Mouse (Mus musculus) limb, embryonic 15.5 days (tissue): ENCODE measurements at regions not wholly inside any gene's neighbourhood (a gene's known extent, or its start where the extent isn't known, plus 50 kb on each side); places are given as distances from the start of the nearest gene placed in this dataset.

Source experiments
- ATAC-seq: fragments of 200-750 bp; cut with Nextera tagmentation; 2 replicates; pipeline ENCODE4 v1.8.0; 2017; ENCODE audit warnings: low read depth, moderate TSS enrichment; ENCODE audit not compliant: insufficient number of reproducible peaks, low FRiP score, low TSS enrichment
- H3K27ac ChIP-seq: fragments of 300-500 bp; sonication (generic); 2 replicates; pipeline ENCODE4 v1.5.1; 2015; ENCODE audit warnings: moderate library complexity, mild to moderate bottlenecking, inconsistent platforms
- H3K27me3 ChIP-seq: fragments of 300-500 bp; sonication (generic); 2 replicates; pipeline ENCODE4 v1.6.1; 2015; ENCODE audit warnings: inconsistent platforms
- H3K36me3 ChIP-seq: fragments of 300-500 bp; sonication (generic); 2 replicates; pipeline ENCODE4 v1.6.1; 2015; ENCODE audit warnings: inconsistent platforms
- H3K4me1 ChIP-seq: fragments of 300-500 bp; sonication (generic); 2 replicates; pipeline ENCODE4 v1.6.1; 2015; ENCODE audit warnings: inconsistent platforms
- H3K4me2 ChIP-seq: fragments of 300-500 bp; sonication (generic); 2 replicates; pipeline ENCODE4 v1.6.1; 2015; ENCODE audit warnings: mild to moderate bottlenecking, inconsistent platforms
- H3K4me3 ChIP-seq: fragments of 300-500 bp; sonication (generic); 2 replicates; pipeline ENCODE4 v1.5.1; 2015; ENCODE audit warnings: mild to moderate bottlenecking, inconsistent platforms
- H3K9ac ChIP-seq: fragments of 300-500 bp; sonication (generic); 2 replicates; pipeline ENCODE4 v1.6.1; 2015; ENCODE audit warnings: inconsistent platforms
- H3K9me3 ChIP-seq: fragments of 300-500 bp; sonication (generic); 2 replicates; pipeline ENCODE4 v1.6.1; 2016; ENCODE audit warnings: inconsistent platforms
- WGBS: fragments of 180-500 bp; shearing (Covaris S2); methylation state at CpG from one replicate; pipeline ENCODE4 v1.1.7; 2015; 5-methylcytosine and 5-hydroxymethylcytosine counted together

GRCm38 (mm10) chr9:83326437-83327086 lies 114.4 kb downstream of the Lca5 start:
- no peaks in the 10 kb centered on the region for H3K36me3 ChIP-seq
- 0 out of 2 replicates have a peak, but pooled peaks cover 8% of the 10 kb centered on the region for H3K4me1 ChIP-seq
- H3K4me2 ChIP-seq: no peak overlapping the region
- H3K9me3 ChIP-seq: no peaks in the 10 kb centered on the region
- 27% methylated on average over 7 of the region's 7 CpGs for WGBS
- no peak for ATAC-seq
- H3K27me3 ChIP-seq: no peaks in the 10 kb centered on the region
- H3K4me3 ChIP-seq: no peak overlapping the region
- H3K9ac ChIP-seq: no peak overlapping the region
- no peak overlapping the region for H3K27ac ChIP-seq

- H3K9ac ChIP-seq: no peak overlapping the region
Measured at GRCm38 (mm10) chr9:83325910-83326309, 115.0 kb downstream of the Lca5 start.

GRCm38 (mm10) chr9:83324336-83324735 lies 116.6 kb downstream of the Lca5 start:
- no peak for ATAC-seq
- Histone ChIP-seq H3K9ac (no peak overlapping the region), H3K9me3 (no peaks in the 10 kb centered on the region), H3K27ac (no peak overlapping the region), H3K27me3 (no peaks in the 10 kb centered on the region), H3K4me2 (no peak overlapping the region), H3K4me3 (no peak overlapping the region), H3K36me3 (no peaks in the 10 kb centered on the region), H3K4me1 (0 out of 2 replicates have a peak, but pooled peaks cover 8% of the 10 kb centered on the region)
- 48% methylated on average over 3 of the region's 3 CpGs for WGBS

More at GRCm38 (mm10) chr9:83325910-83326309, 115.0 kb downstream of the Lca5 start:
- Histone ChIP-seq H3K4me3 (no peak overlapping the region), H3K27ac (no peak overlapping the region), H3K9me3 (no peaks in the 10 kb centered on the region), H3K27me3 (no peaks in the 10 kb centered on the region), H3K36me3 (no peaks in the 10 kb centered on the region), H3K4me2 (no peak overlapping the region), H3K4me1 (0 out of 2 replicates have a peak, but pooled peaks cover 8% of the 10 kb centered on the region)
- no peak for ATAC-seq
- 15% methylated on average over 6 of the region's 6 CpGs for WGBS

- no peak for ATAC-seq
- H3K9me3 ChIP-seq: no peaks in the 10 kb centered on the region
- no peak overlapping the region for H3K4me3 ChIP-seq
- H3K36me3 ChIP-seq: no peaks in the 10 kb centered on the region
- H3K4me2 ChIP-seq: no peak overlapping the region
- 0 out of 2 replicates have a peak, but pooled peaks cover 8% of the 10 kb centered on the region for H3K4me1 ChIP-seq
- no peaks in the 10 kb centered on the region for H3K27me3 ChIP-seq
- no peak overlapping the region for H3K9ac ChIP-seq
- no peak overlapping the region for H3K27ac ChIP-seq
- 76% methylated on average over 8 of the region's 8 CpGs for WGBS
Measured at GRCm38 (mm10) chr9:83322991-83323583, 117.8 kb downstream of the Lca5 start.

- Histone ChIP-seq H3K4me2 (no peak overlapping the region), H3K27ac (no peak overlapping the region), H3K36me3 (no peaks in the 10 kb centered on the region), H3K4me3 (no peak overlapping the region), H3K9ac (no peak overlapping the region), H3K27me3 (no peaks in the 10 kb centered on the region), H3K4me1 (0 out of 2 replicates have a peak, but pooled peaks cover 8% of the 10 kb centered on the region), H3K9me3 (no peaks in the 10 kb centered on the region)
- no peak for ATAC-seq
Measured at GRCm38 (mm10) chr9:83321793-83322192, 119.1 kb downstream of the Lca5 start.

- Histone ChIP-seq H3K36me3 (no peaks in the 10 kb centered on the region), H3K9ac (no peak overlapping the region), H3K27me3 (no peaks in the 10 kb centered on the region), H3K4me3 (no peak overlapping the region), H3K4me1 (0 out of 2 replicates have a peak, but pooled peaks cover 8% of the 10 kb centered on the region), H3K9me3 (no peaks in the 10 kb centered on the region), H3K4me2 (no peak overlapping the region), H3K27ac (no peak overlapping the region)
- no peak for ATAC-seq
- 46% methylated on average over 4 of the region's 4 CpGs for WGBS
Measured at GRCm38 (mm10) chr9:83320834-83321233, 120.1 kb downstream of the Lca5 start.

GRCm38 (mm10) chr9:83316818-83317162 lies 124.1 kb downstream of the Lca5 start:
- no peaks in the 10 kb centered on the region for H3K27me3 ChIP-seq
- ATAC-seq: no peak
- no peak overlapping the region for H3K9ac ChIP-seq
- 62% methylated on average over 2 of the region's 2 CpGs for WGBS
- no peaks in the 10 kb centered on the region for H3K36me3 ChIP-seq
- H3K27ac ChIP-seq: no peak overlapping the region
- no peak overlapping the region for H3K4me2 ChIP-seq
- H3K4me3 ChIP-seq: no peak overlapping the region
- no peaks in the 10 kb centered on the region for H3K9me3 ChIP-seq
- H3K4me1 ChIP-seq: 0 out of 2 replicates have a peak, but pooled peaks cover 8% of the 10 kb centered on the region

GRCm38 (mm10) chr9:83315941-83316817 lies 124.7 kb downstream of the Lca5 start:
- WGBS: 51% methylated on average over 10 of the region's 10 CpGs
- Histone ChIP-seq H3K36me3 (no peaks in the 10 kb centered on the region), H3K9ac (no peak overlapping the region), H3K4me1 (0 out of 2 replicates have a peak, but pooled peaks cover 8% of the 10 kb centered on the region), H3K9me3 (no peaks in the 10 kb centered on the region), H3K4me2 (no peak overlapping the region), H3K27me3 (no peaks in the 10 kb centered on the region), H3K4me3 (no peak overlapping the region), H3K27ac (no peak overlapping the region)
- ATAC-seq: no peak

GRCm38 (mm10) chr9:83308771-83309170 lies 132.2 kb downstream of the Lca5 start:
- no peak overlapping the region for H3K4me2 ChIP-seq
- H3K36me3 ChIP-seq: no peaks in the 10 kb centered on the region
- H3K27me3 ChIP-seq: no peaks in the 10 kb centered on the region
- no peak overlapping the region for H3K27ac ChIP-seq
- WGBS: 48% methylated on average over 4 of the region's 4 CpGs
- H3K9me3 ChIP-seq: no peaks in the 10 kb centered on the region
- peaks cover 32% of the 10 kb centered on the region for H3K4me1 ChIP-seq
- no peak for ATAC-seq
- H3K4me3 ChIP-seq: no peak overlapping the region
- H3K9ac ChIP-seq: no peak overlapping the region

GRCm38 (mm10) chr9:83308092-83308491 lies 132.8 kb downstream of the Lca5 start:
- Histone ChIP-seq H3K36me3 (no peaks in the 10 kb centered on the region), H3K4me3 (no peak overlapping the region), H3K27me3 (no peaks in the 10 kb centered on the region), H3K4me2 (no peak overlapping the region; the same call in 1 of the 2 replicates), H3K4me1 (peaks cover 32% of the 10 kb centered on the region), H3K9me3 (no peaks in the 10 kb centered on the region), H3K27ac (no peak overlapping the region), H3K9ac (no peak overlapping the region)
- ATAC-seq: 0 out of 2 replicates have a peak, but pooled peaks have one; percentile 55
- WGBS: 56% methylated on average over 4 of the region's 4 CpGs

GRCm38 (mm10) chr9:83307349-83307938 lies 133.5 kb downstream of the Lca5 start:
- H3K27me3 ChIP-seq: no peaks in the 10 kb centered on the region
- H3K9me3 ChIP-seq: no peaks in the 10 kb centered on the region
- no peak overlapping the region for H3K9ac ChIP-seq
- H3K4me2 ChIP-seq: no peak overlapping the region; the same call in 1 of the 2 replicates
- no peaks in the 10 kb centered on the region for H3K36me3 ChIP-seq
- H3K27ac ChIP-seq: no peak overlapping the region
- H3K4me1 ChIP-seq: peaks cover 32% of the 10 kb centered on the region
- no peak overlapping the region for H3K4me3 ChIP-seq
- 0 out of 2 replicates have a peak, but pooled peaks have one; percentile 24 for ATAC-seq
- 33% methylated on average over 11 of the region's 11 CpGs for WGBS
